ENCODE assay signal across 24 mouse cellular contexts in genomic region chr17:29586921-29587320, GRCm38 (mm10). TPM values are rescaled to one million over a fixed set of nuclear protein-coding genes. Genes with fewer than 3 reads are reported as not detected.
"Had no signal": no experiment of that assay in that cellular context is flagged by ENCODE, and none has a peak within 500 bp of the region (broad histone marks: within the 10 kb centered on the region; RNA-seq: fewer than 3 reads in every experiment).

No protein-coding gene starts in this region.

- H3K9me3 ChIP-seq: liver, embryonic 13.5 days; liver, embryonic 15.5 days; lung, embryonic 15.5 days; midbrain, embryonic 12.5 days; neural tube, embryonic 13.5 days; neural tube, embryonic 15.5 days had no signal

- DNase-seq: liver, embryonic 13.5 days; liver, postnatal 0 days; lung, adult 2 months; lung, postnatal 14 days; lung, postnatal 36 days; midbrain, embryonic 14.5 days; retina, postnatal 1 day; right cerebral cortex, adult 18-20 months; right cerebral cortex, postnatal 25 days; right cerebral cortex, postnatal 4 days; spleen, adult 18-20 months; thymus, adult 18-20 months had no signal

- H3K9ac ChIP-seq: liver, embryonic 13.5 days; liver, embryonic 15.5 days; liver, postnatal 0 days; lung, embryonic 15.5 days; midbrain, embryonic 12.5 days; neural tube, embryonic 13.5 days; neural tube, embryonic 15.5 days had no signal

- H3K4me3 ChIP-seq: liver, embryonic 13.5 days; liver, embryonic 15.5 days; lung, embryonic 15.5 days; midbrain, embryonic 12.5 days; myocyte; neural tube, embryonic 13.5 days; neural tube, embryonic 15.5 days had no signal

- H3K27ac ChIP-seq: liver, embryonic 13.5 days; liver, embryonic 15.5 days; lung, embryonic 15.5 days; macrophage; midbrain, embryonic 12.5 days; neural tube, embryonic 13.5 days; neural tube, embryonic 15.5 days had no signal

- H3K27me3 ChIP-seq: liver, embryonic 13.5 days; liver, embryonic 15.5 days; lung, embryonic 15.5 days; midbrain, embryonic 12.5 days; neural tube, embryonic 13.5 days; neural tube, embryonic 15.5 days had no signal

- H3K36me3 ChIP-seq: liver, embryonic 15.5 days had no signal

- ATAC-seq: liver, postnatal 0 days; lung, postnatal 0 days had no signal

- H3K4me2 ChIP-seq: liver, embryonic 13.5 days; liver, embryonic 15.5 days; lung, embryonic 15.5 days; midbrain, embryonic 12.5 days; neural tube, embryonic 13.5 days; neural tube, embryonic 15.5 days had no signal

RNA-seq across cellular contexts. Expression of gene Tmem217, which starts 34.7 kb away (rescaled TPM):
- polyA plus RNA-seq: liver, postnatal 0 days; myocyte had no signal

RNA-seq across cellular contexts. Expression of gene Gm17657, which starts 37.5 kb away (rescaled TPM):
- polyA plus RNA-seq: liver, embryonic 13.5 days; liver, embryonic 15.5 days; liver, postnatal 0 days; lung, adult 2 months; lung, embryonic 15.5 days; lung, postnatal 0 days; macrophage; midbrain, embryonic 12.5 days; midbrain, embryonic 14.5 days; myocyte; neural tube, embryonic 11.5 days; neural tube, embryonic 13.5 days; neural tube, embryonic 15.5 days; small intestine, adult 2 months; stomach, embryonic 14.5 days; thymus, postnatal 0 days had no signal
